Mouse (Mus musculus) thymus, adult 2 months (tissue): ENCODE results near the gene Pla2g15.

Experiments used
- CTCF ChIP-seq: fragments of 200-500 bp; IDR thresholded peaks from 2 replicates; pipeline ENCODE4 v1.5.1; 2012; ENCODE audit warnings: mild to moderate bottlenecking, control low read depth, low read length, moderate library complexity, borderline replicate concordance; ENCODE audit not compliant: control insufficient read depth, poor library complexity, insufficient read depth; ENCODE audit errors: extremely low read depth
- POLR2A ChIP-seq: fragments of 200-500 bp; IDR thresholded peaks from 2 replicates; pipeline ENCODE4 v1.6.1; 2012; ENCODE audit warnings: mild to moderate bottlenecking, low read length, control low read depth, moderate library complexity; ENCODE audit not compliant: control insufficient read depth, poor library complexity, insufficient read depth; ENCODE audit errors: extremely low read depth

DNA sequence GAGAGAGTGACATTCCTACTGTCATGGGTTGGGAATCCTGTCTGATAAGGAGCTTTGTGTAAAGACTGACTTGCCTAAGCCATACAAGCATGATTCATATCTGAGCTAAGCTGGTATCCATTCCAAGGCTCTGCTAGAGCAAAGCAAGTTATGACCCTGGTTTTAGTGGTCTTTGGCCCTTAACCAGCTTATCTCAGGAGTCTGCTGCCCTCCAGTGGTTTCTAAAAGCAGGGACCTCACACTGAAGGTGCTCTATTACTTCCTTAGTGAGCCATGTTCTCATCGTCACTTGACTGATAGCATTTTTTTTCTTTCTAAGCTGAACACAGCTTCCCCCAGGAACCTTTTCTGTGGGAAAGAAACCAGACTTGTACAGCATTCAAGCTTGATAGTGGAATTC lies 48.5 kb downstream of the Pla2g15 start:
- TF ChIP-seq CTCF (no peak), POLR2A (no peak)
